Mouse (Mus musculus) small intestine, adult 2 months (tissue): ENCODE data around the gene Cmip. TPM values are rescaled to one million over a fixed set of nuclear protein-coding genes. Genes with fewer than 3 reads are reported as not detected.

Source experiments
- H3K27ac ChIP-seq: fragments of 200-500 bp; 2 replicates; pipeline ENCODE4 v1.5.1; 2012; ENCODE audit warnings: low read depth, low read length, control low read depth, inconsistent platforms; ENCODE audit not compliant: insufficient read depth
- H3K27me3 ChIP-seq: fragments of 200-500 bp; 2 replicates; pipeline ENCODE4 v1.6.1; 2012; ENCODE audit warnings: mild to moderate bottlenecking, moderate library complexity, low read length, inconsistent platforms; ENCODE audit not compliant: control insufficient read depth, insufficient read depth
- H3K36me3 ChIP-seq: fragments of 200-500 bp; 2 replicates; pipeline ENCODE4 v1.6.1; 2012; ENCODE audit warnings: mild to moderate bottlenecking, low read length, control low read depth, inconsistent platforms; ENCODE audit not compliant: control insufficient read depth, insufficient read depth
- H3K4me1 ChIP-seq: fragments of 200-500 bp; 2 replicates; pipeline ENCODE4 v1.6.1; 2012; ENCODE audit warnings: low read length, inconsistent platforms, mixed read lengths; ENCODE audit not compliant: control insufficient read depth, insufficient read depth, insufficient read length
- H3K4me3 ChIP-seq: fragments of 200-500 bp; 2 replicates; pipeline ENCODE4 v1.5.1; 2012; ENCODE audit warnings: low read depth, mild to moderate bottlenecking, control low read depth, inconsistent platforms, low read length, moderate library complexity
- CTCF ChIP-seq: fragments of 200-500 bp; IDR thresholded peaks from 2 replicates; pipeline ENCODE4 v1.5.1; 2012; ENCODE audit warnings: low read depth, mild to moderate bottlenecking, control low read depth, inconsistent platforms, low read length, moderate library complexity, mixed read lengths; ENCODE audit not compliant: insufficient replicate concordance, insufficient read length; ENCODE audit errors: extremely low read depth
- POLR2A ChIP-seq: fragments of 200-500 bp; IDR thresholded peaks from 2 replicates; pipeline ENCODE4 v1.6.1; 2012; ENCODE audit warnings: low read depth, mild to moderate bottlenecking, control low read depth, inconsistent platforms, low read length, moderate library complexity
- WGBS: fragments of 180-500 bp; shearing (Covaris S2); methylation state at CpG from one replicate; pipeline ENCODE4 v1.1.7; 2018; 5-methylcytosine and 5-hydroxymethylcytosine counted together
- polyA plus RNA-seq: library from polyadenylated mRNA; depleted of rRNA; stranded (reverse); fragments of >200 nt; gene quantifications from 2 replicates; pipeline ENCODE4 v1.2.3, GENCODE M21; 2012

Gene Cmip
- polyA plus RNA-seq, 1 experiment: 129 TPM

- Histone ChIP-seq H3K36me3 (no peaks in the 10 kb centered on the region), H3K27me3 (no peaks in the 10 kb centered on the region), H3K27ac (no peak overlapping the region), H3K4me3 (no peak overlapping the region), H3K4me1 (peaks cover 4% of the 10 kb centered on the region; the same call in 1 of the 2 replicates)
- TF ChIP-seq CTCF: no peak
- TF ChIP-seq POLR2A: no peak
- WGBS: 73% methylated on average over 2 of the region's 2 CpGs
Measured at GRCm38 (mm10) chr8:117227339-117227738, 29.5 kb upstream of the Cmip start.

- H3K27me3 ChIP-seq: no peaks in the 10 kb centered on the region
- peaks cover 2% of the 10 kb centered on the region; the same call in 1 of the 2 replicates for H3K4me1 ChIP-seq
- H3K36me3 ChIP-seq: no peaks in the 10 kb centered on the region
- H3K4me3 ChIP-seq: no peak overlapping the region
- WGBS: 83% methylated on average over 7 of the region's 7 CpGs
- H3K27ac ChIP-seq: no peak overlapping the region
- TF ChIP-seq CTCF: no peak
- TF ChIP-seq POLR2A: no peak
Measured at GRCm38 (mm10) chr8:117233199-117233598, 23.7 kb upstream of the Cmip start.

- Histone ChIP-seq H3K27ac (no peak overlapping the region), H3K4me1 (peaks cover 2% of the 10 kb centered on the region; the same call in 1 of the 2 replicates), H3K36me3 (no peaks in the 10 kb centered on the region), H3K4me3 (no peak overlapping the region), H3K27me3 (no peaks in the 10 kb centered on the region)
- WGBS: 93% methylated on average over 4 of the region's 4 CpGs
- no peak for TF ChIP-seq POLR2A
- no peak for TF ChIP-seq CTCF
Measured at GRCm38 (mm10) chr8:117236531-117236930, 20.3 kb upstream of the Cmip start.

GRCm38 (mm10) chr8:117240326-117240725, 16.5 kb upstream of the Cmip start:
- Histone ChIP-seq H3K4me1 (no peaks in the 10 kb centered on the region), H3K4me3 (no peak overlapping the region), H3K27ac (no peak overlapping the region), H3K36me3 (no peaks in the 10 kb centered on the region), H3K27me3 (no peaks in the 10 kb centered on the region)
- WGBS: 84% methylated on average over 5 of the region's 5 CpGs
- TF ChIP-seq CTCF (no peak), POLR2A (no peak)

GRCm38 (mm10) chr8:117240841-117241494, 15.9 kb upstream of the Cmip start:
- Histone ChIP-seq H3K27me3 (no peaks in the 10 kb centered on the region), H3K4me1 (no peaks in the 10 kb centered on the region), H3K36me3 (no peaks in the 10 kb centered on the region), H3K4me3 (no peak overlapping the region), H3K27ac (no peak overlapping the region)
- no peak for TF ChIP-seq POLR2A
- no peak for TF ChIP-seq CTCF
- WGBS: 88% methylated on average over 5 of the region's 5 CpGs

DNA sequence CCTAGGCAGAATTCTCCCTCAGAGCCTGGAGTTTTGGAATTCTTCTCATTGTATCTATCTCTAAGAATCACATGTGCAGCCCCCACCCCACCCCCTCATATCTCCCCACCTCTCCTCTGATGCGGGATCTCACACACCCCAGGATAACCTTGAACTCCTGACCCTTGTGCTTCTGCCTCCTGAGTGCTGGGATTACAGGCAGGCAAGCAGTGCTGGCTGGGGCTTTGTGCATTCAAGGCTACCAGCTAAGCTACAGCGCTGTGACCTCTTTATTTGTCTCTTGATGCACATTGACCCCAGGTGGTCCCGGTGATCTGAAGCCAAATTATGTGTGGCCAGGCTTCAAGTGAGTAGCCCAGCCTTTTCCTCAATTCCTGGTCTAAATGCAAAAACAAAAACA, 15.0 kb upstream of the Cmip start:
- no peaks in the 10 kb centered on the region for H3K27me3 ChIP-seq
- H3K27ac ChIP-seq: no peak overlapping the region
- H3K4me1 ChIP-seq: no peaks in the 10 kb centered on the region
- no peaks in the 10 kb centered on the region for H3K36me3 ChIP-seq
- TF ChIP-seq POLR2A (no peak), CTCF (no peak)
- WGBS: 50% methylated on average over 3 of the region's 3 CpGs
- H3K4me3 ChIP-seq: no peak overlapping the region

- Histone ChIP-seq H3K4me1 (no peaks in the 10 kb centered on the region), H3K27ac (no peak overlapping the region), H3K4me3 (no peak overlapping the region), H3K27me3 (no peaks in the 10 kb centered on the region), H3K36me3 (no peaks in the 10 kb centered on the region)
- TF ChIP-seq POLR2A: no peak
- WGBS: 75% methylated on average over 6 of the region's 6 CpGs
Measured at GRCm38 (mm10) chr8:117242286-117242685, 14.6 kb upstream of the Cmip start.
